Mouse (Mus musculus): ENCODE results near the gene Junb.

- TF ChIP-seq CTCF (IDR thresholded peaks at IDR 0.05; ENCODE audit: borderline replicate concordance, control insufficient read depth, extremely low read depth, insufficient read depth, low read length, poor library complexity) (no peak), POLR2A (IDR thresholded peaks at IDR 0.05; ENCODE audit: control insufficient read depth, extremely low read depth, insufficient read depth, low read length, poor library complexity) (0 out of 2 replicates have a peak, but pooled peaks have one; percentile 24)
Measured at GRCm38 (mm10) chr8:85025098-85025932, 46.8 kb upstream of the Junb start, which contains the start of gene Asna1.

Measured in thymus, adult 2 months (tissue).